Mouse (Mus musculus): ENCODE data around the gene 1700020A23Rik. TPM values are rescaled to one million over a fixed set of nuclear protein-coding genes. Genes with fewer than 3 reads are reported as not detected.
A peak's percentile ranks its signal among the peaks of the same experiment; 100 is the strongest.

The 1700020A23Rik gene
- polyA plus RNA-seq, 1 experiment: not detected

DNA sequence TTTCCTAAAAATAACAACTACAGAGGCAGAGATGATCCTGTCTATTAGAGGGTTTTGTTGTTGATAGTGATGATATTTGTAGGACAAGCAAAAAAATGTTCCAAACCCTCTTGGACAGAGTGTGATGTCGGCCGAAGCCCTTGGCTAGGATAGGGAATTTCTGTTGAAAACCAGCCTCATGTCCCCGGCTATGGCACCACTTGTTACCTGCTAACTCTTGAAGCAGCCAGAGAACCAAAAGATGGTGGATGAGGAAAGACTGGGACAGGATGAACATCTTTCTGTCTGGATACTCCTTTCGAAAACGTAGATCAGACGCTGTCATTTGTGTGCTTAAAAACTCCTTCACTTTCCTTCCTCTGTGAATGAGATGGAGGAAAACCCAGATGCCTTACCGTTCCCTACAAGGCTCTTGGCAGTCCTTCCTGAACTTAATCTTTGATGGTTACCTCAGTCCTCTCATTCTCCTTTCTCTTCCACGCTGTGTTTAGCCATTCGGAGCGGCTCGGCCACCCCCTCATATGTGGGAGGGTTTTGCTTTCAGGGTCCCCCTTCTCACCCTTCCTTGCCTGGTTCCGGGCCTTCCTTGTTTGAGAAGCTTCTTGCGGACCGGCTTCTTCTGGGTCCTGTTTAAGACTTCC, 46.1 kb downstream of the 1700020A23Rik start:
- TF ChIP-seq POLR2A (IDR thresholded peaks at IDR 0.05; ENCODE audit: insufficient read depth, low read length): no peak
- Histone ChIP-seq H3K4me3 (ENCODE audit: low read depth, low read length) (peak overlapping the region; percentile 26; the same call in 1 of the 2 replicates), H3K36me3 (ENCODE audit: control insufficient read depth, insufficient read depth, low read length, poor library complexity, severe bottlenecking) (no peaks in the 10 kb centered on the region)

DNA sequence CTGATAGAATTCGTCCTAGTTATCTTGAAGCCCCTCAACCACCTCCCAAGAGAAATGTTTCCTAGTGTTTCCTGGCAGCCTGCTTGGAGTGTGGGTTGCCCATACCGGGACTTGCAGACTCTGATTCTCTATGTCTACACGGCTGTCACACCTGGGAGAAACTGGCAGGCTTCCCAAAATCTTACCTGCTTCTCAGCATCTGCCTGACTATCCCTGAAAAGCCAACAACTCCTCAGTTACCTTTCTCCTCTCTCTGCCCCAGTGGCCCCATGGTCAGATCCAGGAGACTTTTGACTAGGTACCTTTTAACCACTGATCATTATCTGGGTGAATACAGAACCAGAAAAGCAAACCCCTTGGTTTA, 46.6 kb downstream of the 1700020A23Rik start:
- Histone ChIP-seq H3K27ac (ENCODE audit: insufficient read depth, low read length) (no peak overlapping the region), H3K36me3 (ENCODE audit: control insufficient read depth, insufficient read depth, low read length, poor library complexity, severe bottlenecking) (no peaks in the 10 kb centered on the region), H3K9me3 (replicated peaks; ENCODE audit: control insufficient read depth, insufficient read depth, low read length, poor library complexity, severe bottlenecking) (no peaks in the 10 kb centered on the region), H3K4me1 (ENCODE audit: control insufficient read depth, insufficient read depth, low read length) (no peaks in the 10 kb centered on the region), H3K9ac (ENCODE audit: low read depth, poor library complexity, severe bottlenecking) (0 out of 2 replicates have a peak overlapping the region, but pooled peaks have one; percentile 80), H3K4me3 (ENCODE audit: low read depth, low read length) (no peak overlapping the region), H3K27me3 (ENCODE audit: control insufficient read depth, insufficient read depth, low read length, poor library complexity, severe bottlenecking) (no peaks in the 10 kb centered on the region)
- TF ChIP-seq EP300 (IDR thresholded peaks at IDR 0.05; ENCODE audit: insufficient read depth, low read depth, low read length) (no peak), POLR2A (IDR thresholded peaks at IDR 0.05; ENCODE audit: insufficient read depth, low read length) (no peak), CTCF (IDR thresholded peaks at IDR 0.05; ENCODE audit: low read depth, low read length) (no peak)

More for the DNA sequence above, 46.1 kb downstream of the 1700020A23Rik start:
- Histone ChIP-seq H3K9ac (ENCODE audit: low read depth, poor library complexity, severe bottlenecking) (peak overlapping the region; percentile 80), H3K4me1 (ENCODE audit: control insufficient read depth, insufficient read depth, low read length) (no peaks in the 10 kb centered on the region), H3K9me3 (replicated peaks; ENCODE audit: control insufficient read depth, insufficient read depth, low read length, poor library complexity, severe bottlenecking) (no peaks in the 10 kb centered on the region), H3K27me3 (ENCODE audit: control insufficient read depth, insufficient read depth, low read length, poor library complexity, severe bottlenecking) (no peaks in the 10 kb centered on the region), H3K27ac (ENCODE audit: insufficient read depth, low read length) (no peak overlapping the region)

DNA sequence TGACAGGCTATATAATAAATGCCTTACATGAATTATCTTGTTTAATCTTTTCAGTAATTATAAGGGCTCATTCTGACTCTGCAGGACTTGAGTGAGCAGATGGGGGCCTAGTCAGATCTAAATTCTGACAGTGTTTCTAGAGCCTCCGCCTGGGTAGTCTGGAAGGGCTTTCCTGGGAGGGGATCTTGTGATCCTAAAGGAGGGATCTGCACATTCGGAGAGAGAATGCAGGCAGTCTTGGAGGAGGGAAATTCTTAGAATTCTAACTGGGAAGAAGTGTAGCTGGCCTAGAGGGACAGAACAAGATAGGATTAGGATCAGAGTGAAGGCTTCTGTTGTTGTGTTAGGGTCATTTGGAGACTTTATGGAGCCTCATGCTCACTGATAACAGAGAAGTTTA, 47.2 kb downstream of the 1700020A23Rik start:
- no peak overlapping the region for H3K9ac ChIP-seq (ENCODE audit: low read depth, poor library complexity, severe bottlenecking)
- no peaks in the 10 kb centered on the region for H3K36me3 ChIP-seq (ENCODE audit: control insufficient read depth, insufficient read depth, low read length, poor library complexity, severe bottlenecking)
- H3K27ac ChIP-seq (ENCODE audit: insufficient read depth, low read length): no peak overlapping the region
- H3K4me3 ChIP-seq (ENCODE audit: low read depth, low read length): no peak overlapping the region
- no peaks in the 10 kb centered on the region for H3K27me3 ChIP-seq (ENCODE audit: control insufficient read depth, insufficient read depth, low read length, poor library complexity, severe bottlenecking)
- H3K4me1 ChIP-seq (ENCODE audit: control insufficient read depth, insufficient read depth, low read length): no peaks in the 10 kb centered on the region
- no peaks in the 10 kb centered on the region for H3K9me3 ChIP-seq (replicated peaks; ENCODE audit: control insufficient read depth, insufficient read depth, low read length, poor library complexity, severe bottlenecking)
- no peak for TF ChIP-seq EP300 (IDR thresholded peaks at IDR 0.05; ENCODE audit: insufficient read depth, low read depth, low read length)
- no peak for TF ChIP-seq CTCF (IDR thresholded peaks at IDR 0.05; ENCODE audit: low read depth, low read length)
- TF ChIP-seq POLR2A (IDR thresholded peaks at IDR 0.05; ENCODE audit: insufficient read depth, low read length): no peak

DNA sequence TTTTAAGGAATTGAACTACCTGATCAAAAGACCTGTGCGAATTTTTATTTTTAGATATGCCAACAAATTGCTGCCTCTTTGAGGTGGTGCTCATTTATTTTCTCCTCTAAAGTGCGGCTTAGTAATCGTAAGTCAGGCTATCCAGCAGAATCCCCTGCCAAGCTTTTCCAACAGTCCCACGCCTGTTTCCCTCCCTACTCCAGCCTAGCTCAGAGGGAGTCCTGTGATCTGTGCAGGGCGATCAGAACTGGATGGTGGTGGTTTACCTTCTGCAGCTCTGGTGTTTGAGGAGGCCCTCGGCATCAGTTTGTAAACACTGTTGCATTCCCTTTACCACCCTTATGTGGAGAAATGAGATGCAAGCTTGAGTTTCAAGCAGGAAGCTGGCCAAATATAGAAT, 48.4 kb downstream of the 1700020A23Rik start:
- no peaks in the 10 kb centered on the region for H3K4me1 ChIP-seq (ENCODE audit: control insufficient read depth, insufficient read depth, low read length)
- H3K36me3 ChIP-seq (ENCODE audit: control insufficient read depth, insufficient read depth, low read length, poor library complexity, severe bottlenecking): no peaks in the 10 kb centered on the region
- TF ChIP-seq POLR2A (IDR thresholded peaks at IDR 0.05; ENCODE audit: insufficient read depth, low read length) (no peak), CTCF (IDR thresholded peaks at IDR 0.05; ENCODE audit: low read depth, low read length) (no peak), EP300 (IDR thresholded peaks at IDR 0.05; ENCODE audit: insufficient read depth, low read depth, low read length) (no peak)
- H3K9me3 ChIP-seq (replicated peaks; ENCODE audit: control insufficient read depth, insufficient read depth, low read length, poor library complexity, severe bottlenecking): no peaks in the 10 kb centered on the region
- H3K9ac ChIP-seq (ENCODE audit: low read depth, poor library complexity, severe bottlenecking): no peak overlapping the region
- no peak overlapping the region for H3K4me3 ChIP-seq (ENCODE audit: low read depth, low read length)
- H3K27me3 ChIP-seq (ENCODE audit: control insufficient read depth, insufficient read depth, low read length, poor library complexity, severe bottlenecking): no peaks in the 10 kb centered on the region
- no peak overlapping the region for H3K27ac ChIP-seq (ENCODE audit: insufficient read depth, low read length)

DNA sequence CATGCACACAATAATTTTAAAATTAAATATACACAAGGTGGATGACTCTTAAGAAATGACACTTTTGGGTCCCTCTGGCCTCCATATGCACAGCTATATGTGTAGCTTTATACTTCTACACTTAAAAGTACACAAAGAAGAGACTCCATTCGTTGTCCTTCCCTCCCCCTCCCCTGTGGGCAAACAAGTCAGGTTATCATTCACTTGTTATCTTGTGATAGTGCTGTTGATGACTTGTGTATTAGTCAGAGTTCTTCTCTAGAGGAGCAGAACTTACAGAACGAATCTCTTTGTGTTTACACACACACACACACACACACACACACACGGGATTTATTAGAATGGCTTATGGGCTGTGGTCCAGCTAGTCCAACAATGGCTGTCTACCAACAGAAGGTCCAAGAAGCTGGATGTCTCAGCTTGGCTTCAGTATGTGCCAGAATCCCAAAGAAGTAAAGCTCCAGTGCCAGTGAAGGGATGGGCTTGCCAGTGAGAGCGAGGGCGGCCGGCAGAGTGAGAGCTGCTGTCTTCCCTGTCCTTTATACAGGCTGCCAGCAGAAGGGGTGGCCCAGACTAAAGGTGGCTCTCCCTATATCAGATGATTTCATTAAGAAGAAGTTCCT, 49.8 kb downstream of the 1700020A23Rik start:
- Histone ChIP-seq H3K27ac (ENCODE audit: insufficient read depth, low read length) (no peak overlapping the region), H3K9me3 (replicated peaks; ENCODE audit: control insufficient read depth, insufficient read depth, low read length, poor library complexity, severe bottlenecking) (no peaks in the 10 kb centered on the region), H3K4me3 (ENCODE audit: low read depth, low read length) (no peak overlapping the region), H3K36me3 (ENCODE audit: control insufficient read depth, insufficient read depth, low read length, poor library complexity, severe bottlenecking) (no peaks in the 10 kb centered on the region), H3K9ac (ENCODE audit: low read depth, poor library complexity, severe bottlenecking) (no peak overlapping the region), H3K27me3 (ENCODE audit: control insufficient read depth, insufficient read depth, low read length, poor library complexity, severe bottlenecking) (no peaks in the 10 kb centered on the region), H3K4me1 (ENCODE audit: control insufficient read depth, insufficient read depth, low read length) (no peaks in the 10 kb centered on the region)
- TF ChIP-seq CTCF (IDR thresholded peaks at IDR 0.05; ENCODE audit: low read depth, low read length) (no peak), EP300 (IDR thresholded peaks at IDR 0.05; ENCODE audit: insufficient read depth, low read depth, low read length) (no peak), POLR2A (IDR thresholded peaks at IDR 0.05; ENCODE audit: insufficient read depth, low read length) (no peak)

Other genes with a start within 250 kb of the 1700020A23Rik start
- 244 and 254 TPM in 2 replicates for gene Snrpb, start 225.9 kb upstream of the 1700020A23Rik start, polyA plus RNA-seq (2011; ENCODE audit: insufficient read depth, insufficient read length, low read depth, missing spikeins)
- gene Tmc2, start 210.1 kb upstream of the 1700020A23Rik start, polyA plus RNA-seq (2011; ENCODE audit: insufficient read depth, insufficient read length, low read depth, missing spikeins): not detected in 2 replicates
- 387 and 404 TPM in 2 replicates for gene Nop56, start 130.8 kb upstream of the 1700020A23Rik start, polyA plus RNA-seq (2011; ENCODE audit: insufficient read depth, insufficient read length, low read depth, missing spikeins)
- 158 and 163 TPM in 2 replicates for gene Idh3b, start 120.7 kb upstream of the 1700020A23Rik start, polyA plus RNA-seq (2011; ENCODE audit: insufficient read depth, insufficient read length, low read depth, missing spikeins)
- gene Ebf4, start 110.1 kb upstream of the 1700020A23Rik start, polyA plus RNA-seq (2011; ENCODE audit: insufficient read depth, insufficient read length, low read depth, missing spikeins): 4.8 and 5.3 TPM in 2 replicates
- gene Cpxm1, start 7.7 kb upstream of the 1700020A23Rik start, polyA plus RNA-seq (2011; ENCODE audit: insufficient read depth, insufficient read length, low read depth, missing spikeins): 8.1 and 10.9 TPM in 2 replicates
- gene Gm28372, start within 50 bp of the 1700020A23Rik start, polyA plus RNA-seq (2011; ENCODE audit: insufficient read depth, insufficient read length, low read depth, missing spikeins): not detected in 2 replicates
- gene Tmem239, start 1.2 kb downstream of the 1700020A23Rik start, polyA plus RNA-seq (2011; ENCODE audit: insufficient read depth, insufficient read length, low read depth, missing spikeins): not detected in 2 replicates
- 119 and 121 TPM in 2 replicates for gene Vps16, start 19.1 kb downstream of the 1700020A23Rik start, polyA plus RNA-seq (2011; ENCODE audit: insufficient read depth, insufficient read length, low read depth, missing spikeins)
- gene Pced1a, start 19.4 kb downstream of the 1700020A23Rik start, polyA plus RNA-seq (2011; ENCODE audit: insufficient read depth, insufficient read length, low read depth, missing spikeins): 16.3 and 18.4 TPM in 2 replicates
- 72.8 and 77.6 TPM in 2 replicates for gene Ptpra, start 45.0 kb downstream of the 1700020A23Rik start, polyA plus RNA-seq (2011; ENCODE audit: insufficient read depth, insufficient read length, low read depth, missing spikeins)
- 13.3 and 17.0 TPM in 2 replicates for gene Mrps26, start 158.5 kb downstream of the 1700020A23Rik start, polyA plus RNA-seq (2011; ENCODE audit: insufficient read depth, insufficient read length, low read depth, missing spikeins)
- not detected in 2 replicates for gene Oxt, start 170.9 kb downstream of the 1700020A23Rik start, polyA plus RNA-seq (2011; ENCODE audit: insufficient read depth, insufficient read length, low read depth, missing spikeins)
- gene Avp, start 177.3 kb downstream of the 1700020A23Rik start, polyA plus RNA-seq (2011; ENCODE audit: insufficient read depth, insufficient read length, low read depth, missing spikeins): not detected in 2 replicates
- 21.5 and 22.5 TPM in 2 replicates for gene Fastkd5, start 224.8 kb downstream of the 1700020A23Rik start, polyA plus RNA-seq (2011; ENCODE audit: insufficient read depth, insufficient read length, low read depth, missing spikeins)
- gene Ubox5, start 224.8 kb downstream of the 1700020A23Rik start, polyA plus RNA-seq (2011; ENCODE audit: insufficient read depth, insufficient read length, low read depth, missing spikeins): 10.4 and 11.6 TPM in 2 replicates
- 2.4 and 2.8 TPM in 2 replicates for gene Lzts3, start 237.5 kb downstream of the 1700020A23Rik start, polyA plus RNA-seq (2011; ENCODE audit: insufficient read depth, insufficient read length, low read depth, missing spikeins)